Mouse (Mus musculus): ENCODE measurements around the gene Samd8. TPM values are rescaled to one million over a fixed set of nuclear protein-coding genes. Genes with fewer than 3 reads are reported as not detected.

Gene Samd8
- polyA plus RNA-seq (2015; fragmentation: Nextera tagmentation; extraction: Ambion mirVana) = 23.1 and 23.9 TPM in 2 replicates

DNA sequence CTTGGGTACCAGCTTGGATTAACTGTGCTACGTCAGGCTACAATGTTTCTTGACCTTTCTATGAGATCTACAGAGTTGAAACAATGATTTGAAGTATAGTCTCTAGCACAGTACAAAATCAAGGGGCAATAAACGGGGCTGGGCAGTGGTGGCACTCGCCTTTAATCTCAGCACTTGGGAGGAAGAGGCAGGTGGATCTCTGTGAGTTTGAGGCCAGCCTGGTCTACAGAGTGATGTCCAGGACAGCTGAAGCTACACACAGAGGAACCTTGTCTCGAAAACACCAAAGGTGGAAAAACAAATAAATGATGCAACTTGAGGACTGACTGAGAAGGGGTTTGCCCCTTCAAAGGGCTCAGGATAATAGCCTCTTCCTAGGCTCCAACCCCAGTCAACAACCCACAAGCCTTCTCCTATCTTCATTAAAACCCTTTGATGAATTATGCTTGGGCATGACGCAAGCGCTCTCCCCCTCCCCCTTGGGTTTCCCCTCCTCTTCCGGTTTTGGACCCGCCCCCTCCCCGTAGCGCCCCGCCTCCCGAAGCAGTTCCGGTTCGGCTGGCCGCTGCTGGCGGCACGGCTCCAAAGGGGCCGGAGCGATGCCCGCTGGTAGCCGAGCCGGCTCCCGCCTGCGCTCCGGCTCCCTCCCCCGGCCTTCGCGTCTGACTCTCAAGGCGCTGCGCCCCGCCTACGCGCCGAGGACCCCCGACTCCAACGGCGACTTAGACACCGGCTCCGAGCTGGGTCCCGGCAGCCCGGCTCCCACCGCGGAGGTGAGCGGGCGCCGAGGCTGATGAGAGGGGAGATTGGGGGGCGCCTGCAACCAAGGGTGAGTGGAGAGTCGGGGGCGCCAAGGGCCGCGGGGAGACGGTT, at the start of gene Samd8:
Samd8 (plus strand) TSS at position 524 of the 873 bp plus-strand sequence.

GRCm38 (mm10) chr14:21714486-21714885, 35.8 kb upstream of the Samd8 start, which contains the start of gene Dupd1:
TSS of gene Dupd1 (minus strand) at chr14:21714576.

GRCm38 (mm10) chr14:21750881-21751542, 681 bp downstream of the Samd8 start, which contains the start of gene Dusp13:
TSS of gene Dusp13 (minus strand) at chr14:21751181.

GRCm38 (mm10) chr14:21824938-21825337, 74.6 kb downstream of the Samd8 start, which contains the start of gene Vdac2:
TSS of gene Vdac2 (plus strand) at chr14:21825238.

Other genes starting within 250 kb of the Samd8 start
- 0.20 and 0.31 TPM in 2 replicates for gene Dupd1, start 36.0 kb upstream of the Samd8 start, polyA plus RNA-seq (2015; fragmentation: Nextera tagmentation; extraction: Ambion mirVana)
- gene Dusp13, start 650 bp downstream of the Samd8 start, polyA plus RNA-seq (2015; fragmentation: Nextera tagmentation; extraction: Ambion mirVana) = 0.17 and 0.43 TPM in 2 replicates
- gene Vdac2, start 74.7 kb downstream of the Samd8 start, polyA plus RNA-seq (2015; fragmentation: Nextera tagmentation; extraction: Ambion mirVana) = 303 and 328 TPM in 2 replicates
- gene Comtd1, start 98.4 kb downstream of the Samd8 start, polyA plus RNA-seq (2015; fragmentation: Nextera tagmentation; extraction: Ambion mirVana) = 67.5 and 70.0 TPM in 2 replicates
- gene Zfp503, start 239.1 kb downstream of the Samd8 start, polyA plus RNA-seq (2015; fragmentation: Nextera tagmentation; extraction: Ambion mirVana) = 9.6 TPM in 2 replicates

Measured in neural tube, postnatal 0 days (tissue).